ENCODE assay signal across 9 mouse cellular contexts in the genomic region with DNA sequence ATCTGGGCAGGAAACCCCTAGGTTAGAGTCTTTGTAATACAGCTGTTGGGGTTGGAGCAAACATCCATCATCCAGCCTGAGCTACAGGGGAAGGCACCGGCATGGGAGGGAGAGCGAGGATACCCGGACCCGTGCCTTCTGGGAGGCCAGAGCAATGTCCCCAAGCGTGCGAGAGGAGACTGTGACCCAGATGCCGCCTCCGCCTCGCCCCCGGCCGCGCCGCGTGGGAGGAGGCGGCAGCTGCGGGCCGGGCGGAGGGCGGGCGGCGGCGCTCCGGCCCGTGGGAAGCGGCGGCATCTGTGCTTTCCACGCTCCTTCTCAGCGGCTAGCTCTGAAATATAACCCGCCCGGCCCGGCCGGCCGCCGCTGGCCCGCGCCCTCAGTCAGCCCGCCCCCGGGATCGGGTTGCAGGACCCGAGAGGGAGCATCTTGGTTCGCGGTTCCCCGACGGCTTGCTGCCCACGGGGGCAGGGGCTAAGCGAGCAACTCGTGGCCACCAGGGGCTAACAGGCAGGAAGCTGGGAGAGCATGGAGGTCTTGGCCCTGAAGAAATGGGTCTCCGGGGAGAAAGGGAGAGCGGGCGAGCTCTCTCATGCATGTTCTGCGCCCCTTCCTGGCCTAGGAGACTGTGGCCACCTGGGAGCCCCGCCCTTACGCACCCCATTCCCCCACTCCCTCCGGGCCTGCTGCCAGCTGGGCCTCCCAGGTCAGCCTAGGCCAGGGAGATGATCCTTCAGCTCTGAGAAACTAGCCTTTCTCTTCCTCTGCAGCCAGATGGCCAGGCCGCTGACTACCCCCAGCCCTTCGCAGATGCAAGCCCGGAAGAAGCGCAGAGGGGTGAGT. TPM values are rescaled to one million over a fixed set of nuclear protein-coding genes. Genes with fewer than 3 reads are reported as not detected.
A peak's percentile ranks its signal among the peaks of the same experiment; 100 is the strongest.
DNase-seq lines count a peak whose midpoint lies in the region; ATAC-seq and TF ChIP-seq lines count a peak whose summit lies in the region.
"Had no signal": no experiment of that assay in that cellular context is flagged by ENCODE, and none has a peak within 500 bp of the region (broad histone marks: within the 10 kb centered on the region; RNA-seq: fewer than 3 reads in every experiment).

No protein-coding gene starts in this region.

- WGBS in forebrain, embryonic 10.5 days: 4% methylated on average over 58 of the region's 58 CpGs
- 9% methylated on average over 57 of the region's 58 CpGs for WGBS in heart, embryonic 16.5 days

- peak overlapping the region; percentile 35; the same call in 1 of the 2 replicates for H3K4me3 ChIP-seq in layer of hippocampus, adult 2 months
- peak overlapping the region; percentile 50 for H3K4me3 ChIP-seq in forebrain, embryonic 10.5 days
- H3K4me3 ChIP-seq in heart, embryonic 16.5 days (ENCODE audit: low read length): peak overlapping the region; percentile 47
- H3K4me3 ChIP-seq in testis, adult 2 months (ENCODE audit: control insufficient read depth, low read depth, low read length): peak overlapping the region; percentile 46

- peak overlapping the region; percentile 43; the same call in 1 of the 2 replicates for H3K27ac ChIP-seq in layer of hippocampus, adult 2 months
- H3K27ac ChIP-seq in forebrain, embryonic 10.5 days: peak overlapping the region; percentile 77
- peak overlapping the region; percentile 57 for H3K27ac ChIP-seq in heart, embryonic 16.5 days (ENCODE audit: low read length)
- no peak overlapping the region for H3K27ac ChIP-seq in testis, adult 2 months (ENCODE audit: control insufficient read depth, insufficient read depth, low read depth, low read length)

- H3K36me3 ChIP-seq in forebrain, embryonic 10.5 days (replicated peaks): no peaks in the 10 kb centered on the region
- H3K36me3 ChIP-seq in heart, embryonic 16.5 days (ENCODE audit: control insufficient read depth, insufficient read depth): no peaks in the 10 kb centered on the region
- H3K36me3 ChIP-seq in testis, adult 2 months (ENCODE audit: control insufficient read depth, insufficient read depth, low read length): no peaks in the 10 kb centered on the region

- no peak for TF ChIP-seq POLR2A in testis, adult 2 months (IDR thresholded peaks at IDR 0.05; ENCODE audit: control insufficient read depth, low read depth, low read length)

- H3K27me3 ChIP-seq in forebrain, embryonic 10.5 days (ENCODE audit: poor library complexity, severe bottlenecking): peaks cover 81% of the 10 kb centered on the region
- peaks cover 4% of the 10 kb centered on the region; the same call in 1 of the 2 replicates for H3K27me3 ChIP-seq in heart, embryonic 16.5 days (ENCODE audit: control insufficient read depth, insufficient read depth, low read length)
- H3K27me3 ChIP-seq in testis, adult 2 months (ENCODE audit: control insufficient read depth, insufficient read depth, low read length): no peaks in the 10 kb centered on the region

- ATAC-seq in heart, embryonic 16.5 days (replicated peaks; ENCODE audit: extremely low read depth, insufficient read depth, low FRiP score): peak; percentile 59
- ATAC-seq in megakaryocyte progenitor cell, adult 5-6 weeks (replicated peaks; ENCODE audit: poor library complexity): no peak

- H3K4me1 ChIP-seq in forebrain, embryonic 10.5 days: peaks cover 56% of the 10 kb centered on the region
- peaks cover 24% of the 10 kb centered on the region for H3K4me1 ChIP-seq in heart, embryonic 16.5 days (ENCODE audit: control insufficient read depth, insufficient read depth, low read length)
- H3K4me1 ChIP-seq in testis, adult 2 months (ENCODE audit: control insufficient read depth, insufficient read depth, low read length): peaks cover 10% of the 10 kb centered on the region

- DNase-seq in layer of hippocampus, adult 2 months (ENCODE audit: low spot score in 2 of 2): no peak
- no peak for DNase-seq in layer of hippocampus, adult 11-12 months (ENCODE audit: low spot score)
- DNase-seq in forebrain, embryonic 10.5 days (ENCODE audit: extremely low spot score, low spot score): peak; percentile 53
- peak; percentile 87 for DNase-seq in kidney, postnatal 10 days
- peak; percentile 74 for DNase-seq in mesoderm, embryonic 11.5 days (ENCODE audit: low read depth, low spot score)

- H3K4me2 ChIP-seq in heart, embryonic 16.5 days (ENCODE audit: low read depth, low read length): peak overlapping the region; percentile 74

- no peak; the same call in 1 of the 2 replicates for TF ChIP-seq CTCF in layer of hippocampus, adult 2 months (conservative IDR thresholded peaks at IDR 0.05)
- TF ChIP-seq CTCF in testis, adult 2 months (IDR thresholded peaks at IDR 0.05; ENCODE audit: control insufficient read depth, insufficient read depth, insufficient replicate concordance, low read depth, low read length): no peak

- no peaks in the 10 kb centered on the region for H3K9me3 ChIP-seq in forebrain, embryonic 10.5 days
- H3K9me3 ChIP-seq in heart, embryonic 16.5 days (replicated peaks; ENCODE audit: control insufficient read depth, low read length): no peaks in the 10 kb centered on the region

- peak overlapping the region; percentile 68 for H3K9ac ChIP-seq in heart, embryonic 16.5 days (ENCODE audit: low read length)

RNA-seq across cellular contexts. Expression of gene Heyl, which starts 6.2 kb away (rescaled TPM):
- 1 to 10 TPM; 3.1 to 3.3 TPM for total RNA-seq in layer of hippocampus, adult 2 months (2021)
- polyA plus RNA-seq in forebrain, embryonic 10.5 days (2016; fragmentation: Nextera tagmentation; extraction: Ambion mirVana): 6.6 and 6.7 TPM in 2 replicates
- 13.2 and 13.9 TPM in 2 replicates for polyA plus RNA-seq in heart, embryonic 16.5 days (2015; fragmentation: Nextera tagmentation; extraction: Ambion mirVana)
- 0.76 and 0.88 TPM in 2 replicates for polyA plus RNA-seq in testis, adult 2 months (2012; rRNA removed)
- total RNA-seq in megakaryocyte progenitor cell, adult 5-6 weeks (2015): not detected in 2 replicates
- total RNA-seq in megakaryocyte progenitor cell, adult 5-6 weeks (2017): not detected in 2 replicates
- total RNA-seq: common myeloid progenitor, adult 5-6 weeks had no signal

RNA-seq across cellular contexts. Expression of gene Pabpc4, which starts 22.6 kb away (rescaled TPM):
- 10 to 100 TPM; 45.9 to 47.6 TPM for total RNA-seq in layer of hippocampus, adult 2 months (2021)
- polyA plus RNA-seq in forebrain, embryonic 10.5 days (2016; fragmentation: Nextera tagmentation; extraction: Ambion mirVana): 55.4 and 57.9 TPM in 2 replicates
- polyA plus RNA-seq in heart, embryonic 16.5 days (2015; fragmentation: Nextera tagmentation; extraction: Ambion mirVana): 55.0 and 60.5 TPM in 2 replicates
- 7.4 and 7.8 TPM in 2 replicates for polyA plus RNA-seq in testis, adult 2 months (2012; rRNA removed)
- 141 and 168 TPM in 2 replicates for total RNA-seq in megakaryocyte progenitor cell, adult 5-6 weeks (2015)
- total RNA-seq in megakaryocyte progenitor cell, adult 5-6 weeks (2017): 118 and 136 TPM in 2 replicates

RNA-seq across cellular contexts. Expression of gene Nt5c1a, which starts 38.3 kb away (rescaled TPM):
- total RNA-seq in layer of hippocampus, adult 2 months (2021): 10 to 100 TPM; 14.5 to 15.2 TPM
- polyA plus RNA-seq in forebrain, embryonic 10.5 days (2016; fragmentation: Nextera tagmentation; extraction: Ambion mirVana): not detected in 2 replicates
- polyA plus RNA-seq in heart, embryonic 16.5 days (2015; fragmentation: Nextera tagmentation; extraction: Ambion mirVana): 1.4 and 1.7 TPM in 2 replicates
- polyA plus RNA-seq in testis, adult 2 months (2012; rRNA removed): 0.22 and 0.38 TPM in 2 replicates
- total RNA-seq in megakaryocyte progenitor cell, adult 5-6 weeks (2015): not detected in 2 replicates
- total RNA-seq in megakaryocyte progenitor cell, adult 5-6 weeks (2017): 0.88 TPM in 1 of 2 replicates, not detected in the other
- total RNA-seq: common myeloid progenitor, adult 5-6 weeks had no signal

RNA-seq across cellular contexts. Expression of gene Hpcal4, which starts 56.6 kb away (rescaled TPM):
- total RNA-seq in layer of hippocampus, adult 2 months (2021): 100 to 1,000 TPM; 493 to 508 TPM
- 0.30 and 0.73 TPM in 2 replicates for polyA plus RNA-seq in forebrain, embryonic 10.5 days (2016; fragmentation: Nextera tagmentation; extraction: Ambion mirVana)
- 0.33 and 0.84 TPM in 2 replicates for polyA plus RNA-seq in heart, embryonic 16.5 days (2015; fragmentation: Nextera tagmentation; extraction: Ambion mirVana)
- polyA plus RNA-seq in testis, adult 2 months (2012; rRNA removed): 7.7 and 9.8 TPM in 2 replicates
- not detected in 2 replicates for total RNA-seq in megakaryocyte progenitor cell, adult 5-6 weeks (2015)
- total RNA-seq in megakaryocyte progenitor cell, adult 5-6 weeks (2017): not detected in 2 replicates
- total RNA-seq: common myeloid progenitor, adult 5-6 weeks had no signal

Comparison
In these comparisons a context has a peak if more than half of its experiments do, and no peak if none do; other contexts are left out.
1. DNase-seq: peak in forebrain, embryonic 10.5 days (single experiment), kidney, postnatal 10 days (single experiment) and mesoderm, embryonic 11.5 days (single experiment); none in layer of hippocampus, adult 2 months (0 of 2) and layer of hippocampus, adult 11-12 months (single experiment).
2. Peak in every context shown above with its lines, with median percentiles within 50 percentile points of each other: H3K4me3 ChIP-seq.